Mouse (Mus musculus): Measurements from ENCODE around the gene Slc35a3. TPM values are rescaled to one million over a fixed set of nuclear protein-coding genes. Genes with fewer than 3 reads are reported as not detected.

The Slc35a3 gene
- polyA plus RNA-seq, 1 experiment from 2014 or later, result 6.0 TPM

DNA sequence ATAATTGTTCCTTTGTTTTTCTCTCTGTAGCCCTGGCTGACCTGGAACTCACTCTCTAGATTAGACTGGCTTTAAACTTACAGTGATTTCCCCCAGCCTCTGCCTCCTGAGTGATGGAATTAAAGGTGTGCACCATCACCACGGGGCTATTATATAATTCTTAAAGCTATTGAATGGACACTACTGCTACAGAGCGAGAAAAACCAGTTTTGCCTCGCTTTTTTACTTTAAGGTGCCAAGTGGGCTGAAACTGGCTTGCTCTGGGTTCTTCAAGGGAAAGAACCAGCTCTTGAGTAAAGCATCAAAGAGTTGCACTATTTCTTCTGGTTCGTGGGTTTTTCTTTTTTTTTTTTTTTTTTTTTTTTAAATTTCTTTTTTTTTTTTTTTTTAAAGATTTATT, 10.3 kb upstream of the Slc35a3 start:
- Histone ChIP-seq H3K9ac (replicated peaks) (no peak overlapping the region), H3K4me2 (replicated peaks) (no peak overlapping the region), H3K4me1 (no peaks in the 10 kb centered on the region), H3K9me3 (no peaks in the 10 kb centered on the region), H3K27ac (replicated peaks) (no peak overlapping the region), H3K36me3 (no peaks in the 10 kb centered on the region), H3K27me3 (no peaks in the 10 kb centered on the region), H3K4me3 (no peak overlapping the region)
- no peak for ATAC-seq (replicated peaks)
- whole genome bisulfite sequencing, result 87% methylated on average over 4 of the region's 4 CpGs

- H3K9ac ChIP-seq (replicated peaks), result no peak overlapping the region
- H3K4me3 ChIP-seq, result no peak overlapping the region
- no peaks in the 10 kb centered on the region for H3K36me3 ChIP-seq
- H3K9me3 ChIP-seq, result no peaks in the 10 kb centered on the region
- 77% methylated on average over 3 of the region's 3 CpGs for WGBS
- H3K27ac ChIP-seq (replicated peaks), result no peak overlapping the region
- no peaks in the 10 kb centered on the region for H3K27me3 ChIP-seq
- ATAC-seq (replicated peaks), result no peak
- H3K4me1 ChIP-seq, result no peaks in the 10 kb centered on the region
- H3K4me2 ChIP-seq (replicated peaks), result no peak overlapping the region
Measured at GRCm38 (mm10) chr3:116718951-116719350, 6.3 kb upstream of the Slc35a3 start.

GRCm38 (mm10) chr3:116713031-116713430, 400 bp upstream of the Slc35a3 start:
- no peak for ATAC-seq (replicated peaks)
- no peak overlapping the region for H3K27ac ChIP-seq (replicated peaks)
- H3K4me1 ChIP-seq, result peaks cover 15% of the 10 kb centered on the region
- no peaks in the 10 kb centered on the region for H3K9me3 ChIP-seq
- H3K9ac ChIP-seq (replicated peaks), result no peak overlapping the region
- peak overlapping the region; percentile 79; the same call in 1 of the 2 replicates for H3K4me2 ChIP-seq (replicated peaks)
- H3K4me3 ChIP-seq, result peak overlapping the region; percentile 98
- no peaks in the 10 kb centered on the region for H3K36me3 ChIP-seq
- H3K27me3 ChIP-seq, result peaks cover 5% of the 10 kb centered on the region; the same call in 1 of the 2 replicates
- 36% methylated on average over 5 of the region's 5 CpGs for WGBS

- Histone ChIP-seq H3K27ac (replicated peaks) (peak overlapping the region; percentile 59), H3K4me2 (replicated peaks) (peak overlapping the region; percentile 79), H3K9ac (replicated peaks) (peak overlapping the region; percentile 95), H3K27me3 (peaks cover 5% of the 10 kb centered on the region; the same call in 1 of the 2 replicates), H3K9me3 (no peaks in the 10 kb centered on the region), H3K4me3 (peak overlapping the region; percentile 98), H3K4me1 (peaks cover 15% of the 10 kb centered on the region), H3K36me3 (no peaks in the 10 kb centered on the region)
- under 1% methylated on average over 73 of the region's 85 CpGs for WGBS
- peak; percentile 93 for ATAC-seq (replicated peaks)
Measured at GRCm38 (mm10) chr3:116711624-116712435, 801 bp downstream of the Slc35a3 start.

GRCm38 (mm10) chr3:116710941-116711340, 1.7 kb downstream of the Slc35a3 start:
- H3K9me3 ChIP-seq, result no peaks in the 10 kb centered on the region
- peak overlapping the region; percentile 79 for H3K4me2 ChIP-seq (replicated peaks)
- 58% methylated on average over 9 of the region's 9 CpGs for WGBS
- no peak overlapping the region for H3K9ac ChIP-seq (replicated peaks)
- H3K4me3 ChIP-seq, result peak overlapping the region; percentile 98
- no peak overlapping the region for H3K27ac ChIP-seq (replicated peaks)
- H3K27me3 ChIP-seq, result peaks cover 5% of the 10 kb centered on the region; the same call in 1 of the 2 replicates
- H3K4me1 ChIP-seq, result peaks cover 15% of the 10 kb centered on the region
- no peak for ATAC-seq (replicated peaks)
- no peaks in the 10 kb centered on the region for H3K36me3 ChIP-seq

- Histone ChIP-seq H3K36me3 (no peaks in the 10 kb centered on the region), H3K27me3 (no peaks in the 10 kb centered on the region), H3K4me1 (peaks cover under 1% of the 10 kb centered on the region; the same call in 1 of the 2 replicates), H3K9me3 (no peaks in the 10 kb centered on the region), H3K9ac (replicated peaks) (no peak overlapping the region), H3K27ac (replicated peaks) (no peak overlapping the region), H3K4me3 (no peak overlapping the region), H3K4me2 (replicated peaks) (no peak overlapping the region)
- 88% methylated on average over 1 of the region's 1 CpGs for WGBS
- ATAC-seq (replicated peaks), result no peak
Measured at GRCm38 (mm10) chr3:116705637-116706204, 6.9 kb downstream of the Slc35a3 start.

DNA sequence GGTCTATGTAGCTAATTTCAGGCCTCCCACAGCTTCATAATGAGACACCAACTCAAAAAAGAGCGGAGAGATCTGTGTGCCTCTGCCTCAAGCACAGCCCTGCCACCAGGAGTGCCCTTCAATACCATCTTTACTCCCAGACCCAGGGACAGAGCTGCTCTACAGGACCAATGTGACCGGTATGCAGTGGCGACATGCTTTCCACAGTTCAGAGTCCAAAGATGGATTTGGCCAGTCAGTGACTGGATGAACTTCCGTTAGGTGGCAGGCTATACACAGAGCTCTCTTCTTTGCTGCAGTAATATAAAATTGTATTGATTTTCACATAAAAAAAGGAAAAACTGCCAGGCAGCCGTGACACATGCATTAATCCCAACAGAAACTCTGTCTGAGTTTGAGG, 8.8 kb downstream of the Slc35a3 start:
- ATAC-seq (replicated peaks), result no peak
- Histone ChIP-seq H3K27ac (replicated peaks) (no peak overlapping the region), H3K4me2 (replicated peaks) (no peak overlapping the region), H3K4me3 (no peak overlapping the region), H3K9ac (replicated peaks) (no peak overlapping the region), H3K9me3 (no peaks in the 10 kb centered on the region), H3K4me1 (no peaks in the 10 kb centered on the region), H3K27me3 (no peaks in the 10 kb centered on the region), H3K36me3 (no peaks in the 10 kb centered on the region)
- WGBS, result 96% methylated on average over 5 of the region's 5 CpGs

GRCm38 (mm10) chr3:116702647-116703272, 9.9 kb downstream of the Slc35a3 start:
- H3K9me3 ChIP-seq, result no peaks in the 10 kb centered on the region
- H3K4me1 ChIP-seq, result no peaks in the 10 kb centered on the region
- H3K27ac ChIP-seq (replicated peaks), result no peak overlapping the region
- ATAC-seq (replicated peaks), result no peak
- no peak overlapping the region for H3K4me2 ChIP-seq (replicated peaks)
- H3K9ac ChIP-seq (replicated peaks), result no peak overlapping the region
- H3K4me3 ChIP-seq, result no peak overlapping the region
- no peaks in the 10 kb centered on the region for H3K27me3 ChIP-seq
- H3K36me3 ChIP-seq, result no peaks in the 10 kb centered on the region
- 98% methylated on average over 1 of the region's 1 CpGs for WGBS

DNA sequence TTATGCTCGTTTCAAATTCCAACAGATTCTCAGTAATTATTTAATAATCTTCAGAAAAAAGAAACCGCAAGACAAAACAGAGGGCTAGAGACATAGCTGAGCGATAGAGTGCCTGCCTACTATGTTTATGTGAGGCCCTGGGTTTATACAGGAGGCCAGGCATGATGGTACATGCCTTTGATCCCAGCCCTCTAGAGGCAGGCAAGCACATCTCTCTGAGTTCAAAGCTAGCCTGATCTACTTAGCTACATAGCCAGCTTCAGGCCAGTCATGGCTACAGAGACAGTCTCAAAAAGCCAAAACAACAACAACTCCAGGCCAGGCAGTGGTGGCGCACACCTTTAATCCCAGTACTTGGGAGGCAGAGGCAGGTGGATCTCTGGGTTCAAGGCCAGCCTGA, 11.0 kb downstream of the Slc35a3 start:
- 96% methylated on average over 4 of the region's 4 CpGs for WGBS
- H3K9me3 ChIP-seq, result no peaks in the 10 kb centered on the region
- no peaks in the 10 kb centered on the region for H3K36me3 ChIP-seq
- no peak overlapping the region for H3K9ac ChIP-seq (replicated peaks)
- H3K4me3 ChIP-seq, result no peak overlapping the region
- ATAC-seq (replicated peaks), result no peak
- H3K4me1 ChIP-seq, result no peaks in the 10 kb centered on the region
- no peak overlapping the region for H3K27ac ChIP-seq (replicated peaks)
- no peak overlapping the region for H3K4me2 ChIP-seq (replicated peaks)
- no peaks in the 10 kb centered on the region for H3K27me3 ChIP-seq

- WGBS, result 45% methylated on average over 2 of the region's 2 CpGs
- ATAC-seq (replicated peaks), result no peak
Measured at GRCm38 (mm10) chr3:116698786-116699185, 13.8 kb downstream of the Slc35a3 start.

GRCm38 (mm10) chr3:116695666-116695985, 17.0 kb downstream of the Slc35a3 start:
- H3K4me2 ChIP-seq (replicated peaks), result no peak overlapping the region
- ATAC-seq (replicated peaks), result no peak
- no peaks in the 10 kb centered on the region for H3K9me3 ChIP-seq
- H3K4me3 ChIP-seq, result no peak overlapping the region
- no peak overlapping the region for H3K27ac ChIP-seq (replicated peaks)
- no peaks in the 10 kb centered on the region for H3K36me3 ChIP-seq
- H3K9ac ChIP-seq (replicated peaks), result no peak overlapping the region
- WGBS, result 92% methylated on average over 2 of the region's 2 CpGs
- H3K27me3 ChIP-seq, result no peaks in the 10 kb centered on the region
- H3K4me1 ChIP-seq, result no peaks in the 10 kb centered on the region

More at GRCm38 (mm10) chr3:116698786-116699185, 13.8 kb downstream of the Slc35a3 start:
- Histone ChIP-seq H3K4me3 (no peak overlapping the region), H3K36me3 (no peaks in the 10 kb centered on the region), H3K27ac (replicated peaks) (no peak overlapping the region), H3K4me2 (replicated peaks) (no peak overlapping the region), H3K27me3 (no peaks in the 10 kb centered on the region), H3K9ac (replicated peaks) (no peak overlapping the region), H3K4me1 (no peaks in the 10 kb centered on the region), H3K9me3 (no peaks in the 10 kb centered on the region)

- 86% methylated on average over 8 of the region's 8 CpGs for WGBS
- Histone ChIP-seq H3K9me3 (no peaks in the 10 kb centered on the region), H3K4me2 (replicated peaks) (no peak overlapping the region), H3K4me1 (no peaks in the 10 kb centered on the region), H3K9ac (replicated peaks) (no peak overlapping the region), H3K36me3 (no peaks in the 10 kb centered on the region), H3K27ac (replicated peaks) (no peak overlapping the region), H3K27me3 (no peaks in the 10 kb centered on the region), H3K4me3 (no peak overlapping the region)
- no peak for ATAC-seq (replicated peaks)
Measured at GRCm38 (mm10) chr3:116694955-116695665, 17.5 kb downstream of the Slc35a3 start.

Measured in forebrain, embryonic 15.5 days (tissue).